Mouse (Mus musculus): ENCODE measurements around the gene Ap5m1.

DNA sequence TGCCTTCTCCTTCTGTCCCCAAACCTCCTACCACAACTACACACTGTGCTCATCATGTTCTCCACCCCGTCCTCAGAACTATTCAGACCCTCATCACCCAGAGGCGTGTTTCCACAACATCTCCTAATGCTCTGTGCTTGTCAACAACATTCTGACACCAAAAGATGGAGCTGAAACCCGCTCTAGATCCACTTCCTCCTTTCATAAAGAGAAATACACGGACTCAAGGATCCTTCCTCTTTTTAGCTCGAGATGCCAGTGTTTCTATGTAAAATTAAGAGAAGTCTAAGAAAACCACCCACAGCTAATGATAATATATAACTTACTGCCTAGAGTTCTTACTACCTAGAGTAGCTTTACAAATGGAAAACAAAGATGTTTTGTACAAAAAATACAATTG lies 46.1 kb upstream of the Ap5m1 start:
- TF ChIP-seq CTCF (IDR thresholded peaks at IDR 0.05; ENCODE audit: low read depth) (no peak), EP300 (IDR thresholded peaks at IDR 0.05; ENCODE audit: low read depth) (no peak)

Data from liver, postnatal 0 days (tissue).